Mouse (Mus musculus) cerebral cortex, adult 2 months (tissue): ENCODE measurements around the gene Cib1.

ENCODE experiments used
- WGBS: fragments of 180-500 bp; shearing (Covaris S2); methylation state at CpG from one replicate; pipeline ENCODE4 v1.1.7; 2018; 5-methylcytosine and 5-hydroxymethylcytosine counted together

Cib1 gene

GRCm38 (mm10) chr7:80184968-80185367 is 47.6 kb downstream of the Cib1 start:
- WGBS = 79% methylated on average over 6 of the region's 6 CpGs

GRCm38 (mm10) chr7:80184551-80184950 is 48.1 kb downstream of the Cib1 start:
- 87% methylated on average over 4 of the region's 4 CpGs for WGBS

GRCm38 (mm10) chr7:80183969-80184368 is 48.6 kb downstream of the Cib1 start:
- WGBS = 50% methylated on average over 5 of the region's 5 CpGs

- WGBS = 97% methylated on average over 1 of the region's 1 CpGs
Observed at GRCm38 (mm10) chr7:80183466-80183865, 49.1 kb downstream of the Cib1 start.

GRCm38 (mm10) chr7:80181078-80181477 is 51.5 kb downstream of the Cib1 start:
- 85% methylated on average over 2 of the region's 2 CpGs for WGBS

- 74% methylated on average over 3 of the region's 3 CpGs for WGBS
Observed at GRCm38 (mm10) chr7:80180202-80180601, 52.4 kb downstream of the Cib1 start.

- WGBS = 88% methylated on average over 6 of the region's 6 CpGs
Observed at GRCm38 (mm10) chr7:80179790-80180189, 52.8 kb downstream of the Cib1 start.

- 96% methylated on average over 6 of the region's 6 CpGs for WGBS
Observed at GRCm38 (mm10) chr7:80179327-80179726, 53.3 kb downstream of the Cib1 start.

- WGBS = 95% methylated on average over 10 of the region's 10 CpGs
Observed at GRCm38 (mm10) chr7:80178037-80178729, 54.4 kb downstream of the Cib1 start.

GRCm38 (mm10) chr7:80177438-80177837 is 55.2 kb downstream of the Cib1 start:
- 98% methylated on average over 3 of the region's 3 CpGs for WGBS
